Mouse (Mus musculus) lung, embryonic 16.5 days (tissue): ENCODE results near the gene Mex3b. TPM values are rescaled to one million over a fixed set of nuclear protein-coding genes. Genes with fewer than 3 reads are reported as not detected.

Experiments used
- ATAC-seq: fragments of 200-750 bp; cut with Nextera tagmentation; 2 replicates; pipeline ENCODE4 v1.8.0; 2017; ENCODE audit warnings: low read depth, mild to moderate bottlenecking, moderate library complexity
- H3K27ac ChIP-seq: fragments of 300-500 bp; sonication (generic); 2 replicates; pipeline ENCODE4 v1.5.1; 2014; ENCODE audit warnings: mild to moderate bottlenecking, control low read depth, low read length
- H3K27me3 ChIP-seq: fragments of 300-500 bp; sonication (generic); 2 replicates; pipeline ENCODE4 v1.6.1; 2014; ENCODE audit warnings: low read depth, low read length, mixed read lengths; ENCODE audit not compliant: control insufficient read depth, insufficient read depth
- H3K36me3 ChIP-seq: fragments of 300-500 bp; sonication (generic); 2 replicates; pipeline ENCODE4 v1.6.1; 2014; ENCODE audit warnings: low read length; ENCODE audit not compliant: control insufficient read depth, insufficient read depth
- H3K4me1 ChIP-seq: fragments of 300-500 bp; sonication (generic); replicated peaks from 2 replicates; pipeline ENCODE4 v1.6.1; 2014; ENCODE audit warnings: low read length, mixed read lengths; ENCODE audit not compliant: control insufficient read depth, insufficient read depth
- H3K4me2 ChIP-seq: fragments of 300-500 bp; sonication (generic); 2 replicates; pipeline ENCODE4 v1.6.1; 2014; ENCODE audit warnings: low read depth, low read length, control low read depth
- H3K4me3 ChIP-seq: fragments of 300-500 bp; sonication (generic); 2 replicates; pipeline ENCODE4 v1.5.1; 2014; ENCODE audit warnings: mild to moderate bottlenecking, low read length, control low read depth
- H3K9ac ChIP-seq: fragments of 300-500 bp; sonication (generic); 2 replicates; pipeline ENCODE4 v1.6.1; 2014; ENCODE audit warnings: low read length, control low read depth
- H3K9me3 ChIP-seq: fragments of 300-500 bp; sonication (generic); 2 replicates; pipeline ENCODE4 v1.6.1; 2016; ENCODE audit warnings: low read length; ENCODE audit not compliant: control insufficient read depth
- WGBS: fragments of 180-500 bp; shearing (Covaris S2); extraction: QIAGEN DNeasy Blood & Tissue Kit; methylation state at CpG from one replicate; pipeline ENCODE4 v1.1.7; 2014; 5-methylcytosine and 5-hydroxymethylcytosine counted together
- polyA plus RNA-seq: library from polyadenylated mRNA; unstranded; fragments of >200 nt; fragmentation: Nextera tagmentation; extraction: Ambion mirVana; gene quantifications from 2 replicates; pipeline ENCODE4 v1.2.1, GENCODE M21; 2015

Gene Mex3b
- polyA plus RNA-seq, 1 experiment from 2014 or later, result 8.7 TPM

DNA sequence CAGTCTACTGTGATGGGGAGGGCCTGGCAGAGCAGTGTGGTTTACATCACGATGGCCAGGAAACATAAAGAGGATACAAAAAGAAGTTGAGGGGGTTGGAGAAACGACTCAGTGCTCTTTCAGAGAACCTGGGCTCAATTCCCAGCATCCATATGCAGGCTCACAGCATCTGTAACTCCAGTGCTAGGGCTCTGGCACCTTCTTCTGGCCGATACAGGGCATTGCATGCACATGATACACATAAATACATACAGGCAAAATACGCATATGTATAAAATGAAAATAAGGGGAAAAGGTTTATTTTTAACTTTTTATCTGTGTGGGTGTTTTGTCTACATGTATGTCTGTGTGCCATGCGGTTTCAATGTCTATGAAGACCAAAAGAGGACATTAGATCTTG is 13.6 kb downstream of the Mex3b start:
- H3K9me3 ChIP-seq, result no peaks in the 10 kb centered on the region

GRCm38 (mm10) chr7:82890317-82890850 is 23.3 kb downstream of the Mex3b start:
- no peaks in the 10 kb centered on the region for H3K4me1 ChIP-seq
- H3K9ac ChIP-seq, result no peak overlapping the region
- no peaks in the 10 kb centered on the region for H3K9me3 ChIP-seq
- ATAC-seq, result no peak
- H3K36me3 ChIP-seq, result no peaks in the 10 kb centered on the region
- no peak overlapping the region for H3K4me3 ChIP-seq
- no peaks in the 10 kb centered on the region for H3K27me3 ChIP-seq
- H3K27ac ChIP-seq, result no peak overlapping the region
- no peak overlapping the region for H3K4me2 ChIP-seq
- WGBS, result 60% methylated on average over 6 of the region's 6 CpGs

More for the DNA sequence above, 13.6 kb downstream of the Mex3b start:
- H3K4me1 ChIP-seq, result no peaks in the 10 kb centered on the region
- H3K27ac ChIP-seq, result no peak overlapping the region
- no peaks in the 10 kb centered on the region for H3K27me3 ChIP-seq
- 83% methylated on average over 5 of the region's 5 CpGs for WGBS
- no peak overlapping the region for H3K9ac ChIP-seq
- no peaks in the 10 kb centered on the region for H3K36me3 ChIP-seq
- ATAC-seq, result no peak
- H3K4me2 ChIP-seq, result no peak overlapping the region
- no peak overlapping the region for H3K4me3 ChIP-seq

GRCm38 (mm10) chr7:82890875-82891515 is 23.9 kb downstream of the Mex3b start:
- no peak overlapping the region for H3K4me2 ChIP-seq
- H3K4me3 ChIP-seq, result no peak overlapping the region
- no peak overlapping the region for H3K9ac ChIP-seq
- WGBS, result 0% methylated on average over 1 of the region's 1 CpGs
- no peaks in the 10 kb centered on the region for H3K4me1 ChIP-seq
- no peak for ATAC-seq
- H3K27ac ChIP-seq, result no peak overlapping the region
- no peaks in the 10 kb centered on the region for H3K27me3 ChIP-seq
- no peaks in the 10 kb centered on the region for H3K36me3 ChIP-seq
- H3K9me3 ChIP-seq, result no peaks in the 10 kb centered on the region

GRCm38 (mm10) chr7:82894366-82894765 is 27.2 kb downstream of the Mex3b start:
- ATAC-seq, result no peak
- H3K27me3 ChIP-seq, result no peaks in the 10 kb centered on the region
- H3K4me2 ChIP-seq, result no peak overlapping the region
- no peaks in the 10 kb centered on the region for H3K9me3 ChIP-seq
- H3K4me1 ChIP-seq, result no peaks in the 10 kb centered on the region
- H3K36me3 ChIP-seq, result no peaks in the 10 kb centered on the region
- H3K27ac ChIP-seq, result no peak overlapping the region
- 22% methylated on average over 1 of the region's 1 CpGs for WGBS
- no peak overlapping the region for H3K4me3 ChIP-seq
- H3K9ac ChIP-seq, result no peak overlapping the region

GRCm38 (mm10) chr7:82895606-82896005 is 28.5 kb downstream of the Mex3b start:
- H3K27ac ChIP-seq, result no peak overlapping the region
- ATAC-seq, result 0 out of 2 replicates have a peak, but pooled peaks have one; percentile 31
- 31% methylated on average over 2 of the region's 2 CpGs for WGBS
- H3K9ac ChIP-seq, result no peak overlapping the region
- no peak overlapping the region for H3K4me2 ChIP-seq
- H3K4me1 ChIP-seq, result no peaks in the 10 kb centered on the region
- H3K9me3 ChIP-seq, result no peaks in the 10 kb centered on the region
- H3K27me3 ChIP-seq, result no peaks in the 10 kb centered on the region
- no peaks in the 10 kb centered on the region for H3K36me3 ChIP-seq
- no peak overlapping the region for H3K4me3 ChIP-seq

DNA sequence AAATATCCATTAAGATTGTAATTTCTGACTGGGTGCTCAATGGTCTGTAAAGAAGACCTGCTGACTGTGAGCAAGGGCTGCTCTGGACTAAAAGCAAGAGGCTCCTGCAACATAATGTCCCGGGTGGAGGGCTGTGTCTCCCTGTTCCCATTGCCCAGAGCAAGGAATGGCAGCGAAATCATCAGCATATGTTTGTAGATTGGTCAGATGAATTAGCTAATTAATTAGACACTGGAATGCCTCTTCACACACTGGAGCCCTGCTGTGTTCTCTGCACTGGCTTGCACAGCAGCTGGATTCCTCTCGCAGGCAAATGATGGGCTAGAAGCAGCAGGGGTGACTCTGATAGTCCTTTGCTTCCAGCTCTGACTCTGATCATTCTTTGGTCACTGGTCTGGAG is 29.6 kb downstream of the Mex3b start:
- Histone ChIP-seq H3K9me3 (no peaks in the 10 kb centered on the region), H3K4me3 (no peak overlapping the region), H3K4me1 (no peaks in the 10 kb centered on the region), H3K9ac (no peak overlapping the region), H3K4me2 (no peak overlapping the region), H3K27ac (no peak overlapping the region), H3K36me3 (no peaks in the 10 kb centered on the region), H3K27me3 (no peaks in the 10 kb centered on the region)
- 70% methylated on average over 3 of the region's 3 CpGs for WGBS
- ATAC-seq, result no peak

GRCm38 (mm10) chr7:82899459-82900297 is 32.5 kb downstream of the Mex3b start:
- H3K4me1 ChIP-seq, result no peaks in the 10 kb centered on the region
- H3K27ac ChIP-seq, result no peak overlapping the region
- ATAC-seq, result no peak
- no peak overlapping the region for H3K9ac ChIP-seq
- H3K4me3 ChIP-seq, result no peak overlapping the region
- no peaks in the 10 kb centered on the region for H3K9me3 ChIP-seq
- no peak overlapping the region for H3K4me2 ChIP-seq
- WGBS, result 54% methylated on average over 8 of the region's 8 CpGs
- no peaks in the 10 kb centered on the region for H3K27me3 ChIP-seq
- H3K36me3 ChIP-seq, result no peaks in the 10 kb centered on the region

DNA sequence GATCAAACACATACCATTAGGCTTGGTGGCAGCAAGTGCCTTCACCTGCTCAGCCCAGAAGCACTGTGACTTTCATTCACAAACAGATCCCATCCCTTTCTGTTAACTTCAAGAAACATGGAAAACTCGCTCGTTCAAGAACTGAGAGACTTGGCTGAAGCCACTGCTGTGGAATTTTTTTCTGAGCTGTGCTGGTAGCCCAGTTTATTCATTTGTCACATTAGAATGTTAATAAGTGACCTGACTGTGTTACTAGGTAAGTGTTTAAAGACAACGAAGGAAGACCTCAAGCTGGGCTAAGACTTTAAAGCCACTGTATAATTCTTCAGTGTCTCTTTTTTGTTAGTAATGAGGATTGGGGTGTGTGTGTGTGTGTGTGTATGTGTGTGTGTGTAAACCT is 35.9 kb downstream of the Mex3b start:
- H3K9ac ChIP-seq, result no peak overlapping the region
- no peaks in the 10 kb centered on the region for H3K36me3 ChIP-seq
- no peak overlapping the region for H3K27ac ChIP-seq
- ATAC-seq, result no peak
- H3K4me1 ChIP-seq, result peaks cover 6% of the 10 kb centered on the region; the same call in 1 of the 2 replicates
- no peaks in the 10 kb centered on the region for H3K27me3 ChIP-seq
- no peaks in the 10 kb centered on the region for H3K9me3 ChIP-seq
- no peak overlapping the region for H3K4me3 ChIP-seq
- 43% methylated on average over 3 of the region's 3 CpGs for WGBS
- H3K4me2 ChIP-seq, result no peak overlapping the region

DNA sequence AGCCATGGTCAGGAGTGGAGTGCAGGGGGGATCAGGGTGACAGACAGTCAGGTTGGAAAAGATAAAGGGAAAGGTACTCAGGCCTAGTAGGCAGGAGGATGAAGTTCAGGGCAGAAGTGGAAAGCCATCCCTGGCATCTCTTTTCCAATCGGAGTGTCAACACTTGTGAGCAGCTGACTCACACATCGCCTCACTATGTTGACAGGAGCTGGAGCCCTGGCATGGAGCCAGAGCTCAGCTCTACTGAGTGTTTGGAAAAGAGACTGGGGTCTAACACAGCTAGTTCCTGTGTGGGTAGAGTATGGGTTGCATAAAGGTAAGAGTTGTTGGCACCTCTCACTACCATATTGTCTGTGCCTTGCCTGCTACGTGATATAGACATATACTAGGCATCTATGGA is 38.4 kb downstream of the Mex3b start:
- Histone ChIP-seq H3K27ac (no peak overlapping the region), H3K4me1 (peaks cover 6% of the 10 kb centered on the region; the same call in 1 of the 2 replicates), H3K4me2 (no peak overlapping the region), H3K4me3 (no peak overlapping the region), H3K27me3 (no peaks in the 10 kb centered on the region), H3K36me3 (no peaks in the 10 kb centered on the region), H3K9me3 (no peaks in the 10 kb centered on the region), H3K9ac (no peak overlapping the region)
- ATAC-seq, result peak; percentile 90
- WGBS, result 18% methylated on average over 3 of the region's 3 CpGs
